Mouse (Mus musculus) 3134 (cell line): ENCODE measurements around the gene Glcci1.

Experiments
- DNase-seq: peaks from one replicate; pipeline ENCODE4 v3.0.0-alpha.2; 2011; ENCODE audit warnings: low spot score; ENCODE audit not compliant: insufficient read length; ENCODE audit errors: extremely low read depth

The Glcci1 gene

GRCm38 (mm10) chr6:8509551-8509950, at the start of gene Glcci1:
Glcci1 (plus strand) TSS chr6:8509600.
- no peak for DNase-seq

- no peak for DNase-seq
Observed at GRCm38 (mm10) chr6:8462447-8462846, 47.0 kb upstream of the Glcci1 start.

- no peak for DNase-seq
Observed at GRCm38 (mm10) chr6:8465388-8465787, 44.0 kb upstream of the Glcci1 start.

GRCm38 (mm10) chr6:8465985-8466384, 43.4 kb upstream of the Glcci1 start:
- no peak for DNase-seq

- DNase-seq: no peak
Observed at GRCm38 (mm10) chr6:8467667-8468337, 41.6 kb upstream of the Glcci1 start.

GRCm38 (mm10) chr6:8469918-8470317, 39.5 kb upstream of the Glcci1 start:
- no peak for DNase-seq

GRCm38 (mm10) chr6:8472125-8472524, 37.3 kb upstream of the Glcci1 start:
- DNase-seq: peak; percentile 18

GRCm38 (mm10) chr6:8472915-8473314, 36.5 kb upstream of the Glcci1 start:
- DNase-seq: no peak

GRCm38 (mm10) chr6:8473498-8473897, 35.9 kb upstream of the Glcci1 start:
- DNase-seq: no peak

- no peak for DNase-seq
Observed at GRCm38 (mm10) chr6:8474316-8474715, 35.1 kb upstream of the Glcci1 start.

- DNase-seq: no peak
Observed at GRCm38 (mm10) chr6:8474820-8475219, 34.6 kb upstream of the Glcci1 start.

GRCm38 (mm10) chr6:8479176-8479575, 30.2 kb upstream of the Glcci1 start:
- no peak for DNase-seq

GRCm38 (mm10) chr6:8484437-8485275, 24.7 kb upstream of the Glcci1 start:
- DNase-seq: peak; percentile 13

GRCm38 (mm10) chr6:8485414-8486175, 23.8 kb upstream of the Glcci1 start:
- no peak for DNase-seq

- no peak for DNase-seq
Observed at GRCm38 (mm10) chr6:8486391-8487043, 22.9 kb upstream of the Glcci1 start.

- no peak for DNase-seq
Observed at GRCm38 (mm10) chr6:8487044-8487853, 22.2 kb upstream of the Glcci1 start.

- DNase-seq: no peak
Observed at GRCm38 (mm10) chr6:8488249-8488648, 21.2 kb upstream of the Glcci1 start.

GRCm38 (mm10) chr6:8489266-8489665, 20.1 kb upstream of the Glcci1 start:
- no peak for DNase-seq

GRCm38 (mm10) chr6:8489938-8490585, 19.3 kb upstream of the Glcci1 start:
- DNase-seq: no peak
